Mouse (Mus musculus) hindbrain, postnatal 0 days (tissue): Measurements from ENCODE around the gene Slamf8. TPM values are rescaled to one million over a fixed set of nuclear protein-coding genes. Genes with fewer than 3 reads are reported as not detected.

Experiments used
- ATAC-seq: fragments of 200-750 bp; cut with Nextera tagmentation; 2 replicates; pipeline ENCODE4 v1.8.0; 2017; ENCODE audit warnings: mild to moderate bottlenecking, moderate TSS enrichment, moderate library complexity
- DNase-seq: peaks from one replicate; pipeline ENCODE4 v3.0.0-alpha.2; 2015; ENCODE audit warnings: low spot score
- H3K27ac ChIP-seq: fragments of 300-500 bp; sonication (generic); 2 replicates; pipeline ENCODE4 v1.5.1; 2014; ENCODE audit warnings: mild to moderate bottlenecking
- H3K27me3 ChIP-seq: fragments of 300-500 bp; sonication (generic); 2 replicates; pipeline ENCODE4 v1.6.1; 2014; ENCODE audit warnings: low read length, mixed read lengths; ENCODE audit not compliant: insufficient read depth
- H3K36me3 ChIP-seq: fragments of 300-500 bp; sonication (generic); 2 replicates; pipeline ENCODE4 v1.6.1; 2014; ENCODE audit warnings: low read length, mixed read lengths; ENCODE audit not compliant: insufficient read depth
- H3K4me1 ChIP-seq: fragments of 300-500 bp; sonication (generic); 2 replicates; pipeline ENCODE4 v1.6.1; 2014; ENCODE audit warnings: antibody characterized with exemption, low read length, mixed read lengths; ENCODE audit not compliant: insufficient read depth
- H3K4me2 ChIP-seq: fragments of 300-500 bp; sonication (generic); 2 replicates; pipeline ENCODE4 v1.6.1; 2014; ENCODE audit warnings: low read depth, mild to moderate bottlenecking, low read length, moderate library complexity, mixed read lengths
- H3K4me3 ChIP-seq: fragments of 300-500 bp; sonication (generic); 2 replicates; pipeline ENCODE4 v1.5.1; 2014; ENCODE audit warnings: low read length
- H3K9ac ChIP-seq: fragments of 300-500 bp; sonication (generic); replicated peaks from 2 replicates; pipeline ENCODE4 v1.6.1; 2014; ENCODE audit warnings: mild to moderate bottlenecking, low read length, moderate library complexity, mixed read lengths
- H3K9me3 ChIP-seq: fragments of 300-500 bp; sonication (generic); 2 replicates; pipeline ENCODE4 v1.6.1; 2016; ENCODE audit warnings: low read length, mixed read lengths
- CTCF ChIP-seq: IDR thresholded peaks from 2 replicates; pipeline ENCODE4 v1.5.1; 2016; ENCODE audit warnings: antibody characterized with exemption, control low read depth, low read depth
- WGBS: fragments of 180-500 bp; shearing (Covaris S2); extraction: QIAGEN DNeasy Blood & Tissue Kit; methylation state at CpG from one replicate; pipeline ENCODE4 v1.1.7; 2014; 5-methylcytosine and 5-hydroxymethylcytosine counted together
- polyA plus RNA-seq: library from polyadenylated mRNA; unstranded; fragments of >200 nt; fragmentation: Nextera tagmentation; extraction: Ambion mirVana; gene quantifications from 2 replicates; pipeline ENCODE4 v1.2.1, GENCODE M21; 2015
- total RNA-seq: library from RNA; depleted of rRNA; stranded (reverse); fragments of >200 nt; gene quantifications from 2 replicates; pipeline ENCODE4 v1.2.3, GENCODE M21; 2014

Slamf8 gene
- total and polyA plus RNA-seq, 2 experiments from 2014 or later, result not detected

- no peaks in the 10 kb centered on the region for H3K9me3 ChIP-seq
- H3K36me3 ChIP-seq, result no peaks in the 10 kb centered on the region
- no peak overlapping the region for H3K27ac ChIP-seq
- TF ChIP-seq CTCF, result no peak
- H3K9ac ChIP-seq, result no peak overlapping the region
- no peaks in the 10 kb centered on the region for H3K27me3 ChIP-seq
- no peak overlapping the region for H3K4me2 ChIP-seq
- no peak overlapping the region for H3K4me3 ChIP-seq
- no peaks in the 10 kb centered on the region for H3K4me1 ChIP-seq
- WGBS, result 81% methylated on average over 5 of the region's 5 CpGs
- ATAC-seq (no peak), DNase-seq (no peak)
Observed at GRCm38 (mm10) chr1:172631721-172632120, 41.4 kb upstream of the Slamf8 start.

- Histone ChIP-seq H3K27me3 (no peaks in the 10 kb centered on the region), H3K27ac (no peak overlapping the region), H3K4me3 (no peak overlapping the region), H3K9ac (no peak overlapping the region), H3K36me3 (no peaks in the 10 kb centered on the region), H3K4me2 (no peak overlapping the region), H3K4me1 (no peaks in the 10 kb centered on the region), H3K9me3 (no peaks in the 10 kb centered on the region)
- DNase-seq (no peak), ATAC-seq (no peak)
- no peak for TF ChIP-seq CTCF
- 79% methylated on average over 7 of the region's 7 CpGs for WGBS
Observed at GRCm38 (mm10) chr1:172629831-172630230, 39.5 kb upstream of the Slamf8 start.

- H3K36me3 ChIP-seq, result no peaks in the 10 kb centered on the region
- TF ChIP-seq CTCF, result no peak
- 100% methylated on average over 3 of the region's 3 CpGs for WGBS
- H3K4me2 ChIP-seq, result no peak overlapping the region
- H3K4me1 ChIP-seq, result no peaks in the 10 kb centered on the region
- no peak overlapping the region for H3K4me3 ChIP-seq
- no peaks in the 10 kb centered on the region for H3K27me3 ChIP-seq
- DNase-seq, result no peak
- no peak for ATAC-seq
- no peak overlapping the region for H3K27ac ChIP-seq
- H3K9me3 ChIP-seq, result no peaks in the 10 kb centered on the region
- no peak overlapping the region for H3K9ac ChIP-seq
Observed at GRCm38 (mm10) chr1:172626306-172626705, 35.9 kb upstream of the Slamf8 start.

GRCm38 (mm10) chr1:172624081-172624480, 33.7 kb upstream of the Slamf8 start:
- no peaks in the 10 kb centered on the region for H3K4me1 ChIP-seq
- DNase-seq (no peak), ATAC-seq (no peak)
- H3K27me3 ChIP-seq, result no peaks in the 10 kb centered on the region
- no peak overlapping the region for H3K27ac ChIP-seq
- no peaks in the 10 kb centered on the region for H3K9me3 ChIP-seq
- H3K4me3 ChIP-seq, result no peak overlapping the region
- no peak overlapping the region for H3K9ac ChIP-seq
- 83% methylated on average over 3 of the region's 3 CpGs for WGBS
- no peak overlapping the region for H3K4me2 ChIP-seq
- no peak for TF ChIP-seq CTCF
- H3K36me3 ChIP-seq, result no peaks in the 10 kb centered on the region

- TF ChIP-seq CTCF, result no peak
- 61% methylated on average over 5 of the region's 5 CpGs for WGBS
- Histone ChIP-seq H3K36me3 (no peaks in the 10 kb centered on the region), H3K4me3 (no peak overlapping the region), H3K27me3 (no peaks in the 10 kb centered on the region), H3K9me3 (no peaks in the 10 kb centered on the region), H3K27ac (no peak overlapping the region), H3K9ac (no peak overlapping the region), H3K4me2 (no peak overlapping the region), H3K4me1 (no peaks in the 10 kb centered on the region)
- no peak for ATAC-seq
- no peak for DNase-seq
Observed at GRCm38 (mm10) chr1:172623599-172623998, 33.2 kb upstream of the Slamf8 start.

- DNase-seq (peak; percentile 58), ATAC-seq (no peak)
- no peak overlapping the region for H3K4me3 ChIP-seq
Observed at GRCm38 (mm10) chr1:172619235-172619634, 28.9 kb upstream of the Slamf8 start.

GRCm38 (mm10) chr1:172618141-172618540, 27.8 kb upstream of the Slamf8 start:
- Histone ChIP-seq H3K9ac (no peak overlapping the region), H3K36me3 (no peaks in the 10 kb centered on the region), H3K27ac (no peak overlapping the region), H3K4me1 (peaks cover 12% of the 10 kb centered on the region; the same call in 1 of the 2 replicates), H3K9me3 (no peaks in the 10 kb centered on the region), H3K4me2 (no peak overlapping the region), H3K4me3 (no peak overlapping the region), H3K27me3 (no peaks in the 10 kb centered on the region)
- 79% methylated on average over 4 of the region's 4 CpGs for WGBS
- DNase-seq (no peak), ATAC-seq (no peak)
- no peak for TF ChIP-seq CTCF

More at GRCm38 (mm10) chr1:172619235-172619634, 28.9 kb upstream of the Slamf8 start:
- WGBS, result 21% methylated on average over 7 of the region's 7 CpGs
- Histone ChIP-seq H3K27me3 (no peaks in the 10 kb centered on the region), H3K36me3 (no peaks in the 10 kb centered on the region), H3K27ac (no peak overlapping the region), H3K4me2 (no peak overlapping the region), H3K9me3 (no peaks in the 10 kb centered on the region), H3K4me1 (peaks cover 12% of the 10 kb centered on the region; the same call in 1 of the 2 replicates), H3K9ac (no peak overlapping the region)
- peak; percentile 83 for TF ChIP-seq CTCF
